Mouse (Mus musculus): ENCODE results near the gene Bag6.

The Bag6 gene

DNA sequence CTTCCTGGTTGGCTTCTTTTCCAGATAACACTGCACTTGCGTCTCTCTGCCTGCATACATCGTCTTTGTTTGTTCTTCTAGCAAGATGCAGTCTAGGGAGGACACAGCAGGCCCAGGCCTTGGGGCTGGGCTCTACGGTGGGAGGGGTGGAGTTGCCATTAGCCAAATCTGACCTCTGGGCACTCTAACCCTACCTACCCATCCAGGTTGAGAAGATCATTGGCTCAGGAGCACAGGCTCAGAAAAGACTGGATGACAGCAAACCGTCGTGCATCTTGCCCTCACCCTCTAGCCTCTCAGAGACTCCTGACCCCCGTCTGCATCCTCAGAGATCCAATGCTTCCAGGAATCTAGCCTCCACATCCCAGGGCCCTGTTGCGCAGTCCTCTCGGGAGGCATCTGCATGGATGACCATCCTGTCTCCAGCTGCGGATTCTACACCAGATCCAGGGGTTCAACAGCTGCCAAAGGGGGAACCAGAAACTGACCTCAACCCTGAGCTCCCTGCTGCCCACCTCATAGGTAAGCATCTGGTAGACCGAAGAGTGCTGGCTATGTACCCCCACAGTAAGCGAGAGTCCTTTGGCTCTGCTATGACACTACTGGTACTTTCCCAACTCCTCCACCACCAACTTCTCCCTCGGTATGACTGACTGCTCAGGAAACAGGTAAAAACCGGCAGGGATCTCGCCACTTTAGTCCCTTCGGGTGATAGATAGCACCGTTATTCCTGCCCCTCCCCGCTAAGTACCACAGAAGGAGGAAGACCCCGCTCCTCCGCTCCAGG lies 60.1 kb downstream of the Bag6 start:
- DNase-seq (ENCODE audit: low read depth, low spot score) = no peak

DNA sequence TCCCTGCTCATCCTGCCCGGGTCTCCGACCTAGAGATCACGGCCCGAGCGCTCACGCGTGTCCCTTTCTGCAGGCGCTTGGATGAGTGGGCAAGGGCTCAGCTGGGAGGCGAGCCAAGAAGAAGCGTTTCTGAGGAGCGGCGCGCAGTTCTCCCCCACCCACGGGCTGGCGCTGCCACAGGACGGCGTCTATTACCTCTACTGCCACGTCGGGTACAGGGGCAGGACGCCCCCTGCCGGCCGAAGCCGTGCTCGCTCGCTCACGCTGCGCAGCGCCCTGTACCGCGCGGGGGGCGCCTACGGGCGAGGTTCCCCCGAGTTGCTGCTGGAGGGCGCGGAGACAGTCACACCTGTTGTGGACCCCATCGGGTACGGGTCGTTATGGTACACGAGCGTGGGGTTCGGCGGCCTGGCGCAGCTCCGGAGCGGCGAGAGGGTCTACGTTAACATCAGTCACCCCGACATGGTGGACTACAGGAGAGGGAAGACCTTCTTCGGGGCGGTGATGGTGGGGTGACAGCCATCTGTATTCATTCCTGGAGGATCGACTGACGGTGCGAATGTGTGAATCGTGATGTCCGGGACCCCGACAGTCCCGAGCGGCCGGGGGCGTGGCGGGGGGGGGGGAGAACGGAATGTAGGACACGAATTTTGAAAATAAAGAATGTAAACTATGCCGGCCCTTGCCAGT lies 60.8 kb downstream of the Bag6 start:
- peak; percentile 51 for DNase-seq (ENCODE audit: low read depth, low spot score)

DNA sequence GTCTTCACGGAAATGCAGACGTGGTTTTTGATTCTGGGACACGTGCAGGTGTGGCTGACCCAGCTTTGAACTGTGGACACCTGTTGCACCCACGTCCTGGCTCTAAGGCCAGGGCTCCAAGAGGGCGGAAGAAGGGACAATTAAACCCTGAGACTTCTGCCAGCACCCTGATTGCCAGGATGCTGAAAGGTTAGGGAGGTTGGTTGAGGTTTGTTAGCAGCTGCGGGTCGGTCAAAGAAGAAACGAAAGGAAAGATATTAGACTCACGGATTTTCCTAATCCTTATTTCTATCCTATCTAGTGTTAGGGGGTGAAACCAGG lies 61.3 kb downstream of the Bag6 start:
- no peak for DNase-seq (ENCODE audit: low read depth, low spot score)
